Mouse (Mus musculus) MEL (cell line): ENCODE results near the gene Ezr. TPM values are rescaled to one million over a fixed set of nuclear protein-coding genes. Genes with fewer than 3 reads are reported as not detected.

Source experiments
- DNase-seq: peaks from one replicate; pipeline ENCODE4 v3.0.0; 2011; ENCODE audit warnings: low read depth, low spot score
- H3K27ac ChIP-seq: 2 replicates; pipeline ENCODE4 v1.5.1; 2012; ENCODE audit warnings: low read depth, mild to moderate bottlenecking, control low read depth, low read length, moderate library complexity; ENCODE audit not compliant: control insufficient read depth
- H3K27me3 ChIP-seq, 2 experiments: fragments of 150-350 bp in 1 of 2; sonication (generic) in 1 of 2; 2 replicates each; pipeline ENCODE4 v1.6.1; 2012; ENCODE audit warnings: low read length in 2 of 2, mild to moderate bottlenecking in 2 of 2, improper control_type of control experiment in 1 of 2, moderate library complexity in 1 of 2; ENCODE audit not compliant: insufficient read depth in 2 of 2, control insufficient read depth in 1 of 2
- H3K36me3 ChIP-seq, 2 experiments: 2 replicates each; pipeline ENCODE4 v1.6.1; 2012 to 2014; ENCODE audit warnings: low read length in 2 of 2, improper control_type of control experiment in 1 of 2, inconsistent platforms in 1 of 2, mild to moderate bottlenecking in 1 of 2; ENCODE audit not compliant: insufficient read depth in 2 of 2, control insufficient read depth in 1 of 2
- H3K4me1 ChIP-seq, 2 experiments: fragments of 150-350 bp in 1 of 2; sonication (generic) in 1 of 2; 2 replicates each; pipeline ENCODE4 v1.6.1; 2012; ENCODE audit warnings: low read length in 2 of 2, improper control_type of control experiment in 1 of 2, mild to moderate bottlenecking in 1 of 2; ENCODE audit not compliant: insufficient read depth in 2 of 2, control insufficient read depth in 1 of 2
- H3K4me3 ChIP-seq, 2 experiments: fragments of 150-350 bp in 1 of 2; sonication (generic) in 1 of 2; 2 replicates each; pipeline ENCODE4 v1.5.1; 2012; ENCODE audit warnings: low read depth in 2 of 2, low read length in 2 of 2, mild to moderate bottlenecking in 2 of 2, moderate library complexity in 2 of 2, control low read depth in 1 of 2, improper control_type of control experiment in 1 of 2; ENCODE audit not compliant: control insufficient read depth in 1 of 2, insufficient read depth in 1 of 2
- H3K79me2 ChIP-seq: 2 replicates; pipeline ENCODE4 v1.6.1; 2012; ENCODE audit warnings: mild to moderate bottlenecking, low read length, moderate library complexity; ENCODE audit not compliant: control insufficient read depth, poor library complexity, insufficient read depth
- H3K9ac ChIP-seq: 2 replicates; pipeline ENCODE4 v1.6.1; 2012; ENCODE audit warnings: low read depth, mild to moderate bottlenecking, control low read depth, low read length, moderate library complexity; ENCODE audit not compliant: control insufficient read depth, poor library complexity, severe bottlenecking
- H3K9me3 ChIP-seq: fragments of 150-350 bp; sonication (generic); replicated peaks from 2 replicates; pipeline ENCODE4 v1.6.1; 2012; ENCODE audit warnings: mild to moderate bottlenecking, low read length, improper control_type of control experiment, moderate library complexity; ENCODE audit not compliant: insufficient read depth
- BHLHE40 ChIP-seq: IDR thresholded peaks from 2 replicates; pipeline ENCODE4 v1.6.1; 2012; ENCODE audit warnings: low read depth, mild to moderate bottlenecking, inconsistent platforms, low read length, improper control_type of control experiment, borderline replicate concordance
- CHD2 ChIP-seq: IDR thresholded peaks from 2 replicates; pipeline ENCODE4 v1.6.1; 2011; ENCODE audit warnings: low read length, improper control_type of control experiment
- CTCF ChIP-seq, 3 experiments: IDR thresholded peaks in 2 of 3; conservative IDR thresholded peaks in 1 of 3; 2 replicates each; pipeline ENCODE4 v1.5.1; 2011 to 2012; ENCODE audit warnings: low read length in 3 of 3, low read depth in 2 of 3, mild to moderate bottlenecking in 2 of 3, improper control_type of control experiment in 1 of 3, inconsistent platforms in 1 of 3, mixed read lengths in 1 of 3, moderate library complexity in 1 of 3; ENCODE audit not compliant: control insufficient read depth in 1 of 3, insufficient read depth in 1 of 3, poor library complexity in 1 of 3, severe bottlenecking in 1 of 3
- ELF1 ChIP-seq: IDR thresholded peaks from 2 replicates; pipeline ENCODE4 v1.6.1; 2014; ENCODE audit warnings: low read depth, mild to moderate bottlenecking, inconsistent platforms, low read length, improper control_type of control experiment, moderate library complexity
- EP300 ChIP-seq, 2 experiments: IDR thresholded peaks; 2 replicates each; pipeline ENCODE4 v1.6.1; 2011; ENCODE audit warnings: improper control_type of control experiment in 2 of 2, low read length in 2 of 2, low read depth in 1 of 2, mild to moderate bottlenecking in 1 of 2
- ETS1 ChIP-seq: IDR thresholded peaks from 2 replicates; pipeline ENCODE4 v1.6.1; 2012; ENCODE audit warnings: low read depth, mild to moderate bottlenecking, inconsistent platforms, low read length, improper control_type of control experiment, moderate library complexity
- GATA1 ChIP-seq: IDR thresholded peaks from 2 replicates; pipeline ENCODE4 v1.6.1; 2011; ENCODE audit warnings: low read depth, low read length, improper control_type of control experiment
- JUND ChIP-seq: IDR thresholded peaks from 2 replicates; pipeline ENCODE4 v1.6.1; 2011; ENCODE audit warnings: low read depth, mild to moderate bottlenecking, improper control_type of control experiment, low read length
- MAX ChIP-seq: IDR thresholded peaks from 2 replicates; pipeline ENCODE4 v1.6.1; 2011; ENCODE audit warnings: low read length, improper control_type of control experiment
- MAZ ChIP-seq: IDR thresholded peaks from 2 replicates; pipeline ENCODE4 v1.6.1; 2012; ENCODE audit warnings: low read depth, mild to moderate bottlenecking, inconsistent platforms, low read length, improper control_type of control experiment
- MXI1 ChIP-seq: IDR thresholded peaks from 2 replicates; pipeline ENCODE4 v1.6.1; 2011; ENCODE audit warnings: mild to moderate bottlenecking, low read depth, low read length, improper control_type of control experiment
- MYC ChIP-seq: IDR thresholded peaks from 2 replicates; pipeline ENCODE4 v1.6.1; 2011; ENCODE audit warnings: low read depth, mild to moderate bottlenecking, low read length, improper control_type of control experiment, moderate library complexity
- NRF1 ChIP-seq: IDR thresholded peaks from 2 replicates; pipeline ENCODE4 v1.6.1; 2014; ENCODE audit warnings: low read depth, mild to moderate bottlenecking, inconsistent platforms, low read length, improper control_type of control experiment, moderate library complexity; ENCODE audit not compliant: poor library complexity, insufficient read depth, severe bottlenecking
- POLR2A ChIP-seq, 2 experiments: IDR thresholded peaks; 2 replicates each; pipeline ENCODE4 v1.6.1; 2011 to 2012; ENCODE audit warnings: low read length in 2 of 2, mild to moderate bottlenecking in 2 of 2, control low read depth in 1 of 2, improper control_type of control experiment in 1 of 2, low read depth in 1 of 2, moderate library complexity in 1 of 2; ENCODE audit not compliant: control insufficient read depth in 1 of 2, insufficient read depth in 1 of 2, poor library complexity in 1 of 2
- POLR2AphosphoS2 ChIP-seq: IDR thresholded peaks from 2 replicates; pipeline ENCODE4 v1.6.1; 2011; ENCODE audit warnings: low read length, improper control_type of control experiment
- RCOR1 ChIP-seq: IDR thresholded peaks from 2 replicates; pipeline ENCODE4 v1.6.1; 2012; ENCODE audit warnings: low read depth, mild to moderate bottlenecking, inconsistent platforms, low read length, improper control_type of control experiment
- TAL1 ChIP-seq: IDR thresholded peaks from 2 replicates; pipeline ENCODE4 v1.6.1; 2012; ENCODE audit warnings: mild to moderate bottlenecking, inconsistent platforms, low read length, moderate library complexity, mixed read lengths
- TCF12 ChIP-seq: IDR thresholded peaks from 2 replicates; pipeline ENCODE4 v1.6.1; 2014; ENCODE audit warnings: low read depth, mild to moderate bottlenecking, inconsistent platforms, low read length, improper control_type of control experiment, moderate library complexity
- UBTF ChIP-seq: IDR thresholded peaks from 2 replicates; pipeline ENCODE4 v1.6.1; 2012; ENCODE audit warnings: low read depth, mild to moderate bottlenecking, inconsistent platforms, low read length, improper control_type of control experiment, moderate library complexity, borderline replicate concordance; ENCODE audit not compliant: insufficient read depth
- ZKSCAN1 ChIP-seq: IDR thresholded peaks from 2 replicates; pipeline ENCODE4 v1.6.1; 2012; ENCODE audit warnings: low read depth, mild to moderate bottlenecking, inconsistent platforms, low read length, improper control_type of control experiment, moderate library complexity
- ZMIZ1 ChIP-seq: IDR thresholded peaks from 2 replicates; pipeline ENCODE4 v1.6.1; 2012; ENCODE audit warnings: low read depth, mild to moderate bottlenecking, inconsistent platforms, low read length, improper control_type of control experiment, moderate library complexity
- polyA plus RNA-seq, 2 experiments: library from polyadenylated mRNA; stranded (reverse) in 1 of 2; unstranded in 1 of 2; fragments of >175 nt in 1 of 2; fragments of >200 nt in 1 of 2; gene quantifications; 2 replicates each; pipeline versions ENCODE4 v1.2.1 to v1.2.4; 2012; ENCODE audit warnings: low replicate concordance in 2 of 2, low read depth in 1 of 2; ENCODE audit not compliant: insufficient read length in 2 of 2, insufficient read depth in 1 of 2, missing spikeins in 1 of 2
- total RNA-seq: library from RNA; depleted of rRNA; stranded (reverse); fragments of 300-350 nt; gene quantifications from 2 replicates; pipeline ENCODE4 v1.2.3, GENCODE M21; 2012

Gene Ezr
- total and polyA plus RNA-seq, 3 experiments = 48.7 to 88.7 TPM; not detected in 1

- Histone ChIP-seq H3K36me3 (peaks cover 1 to 9% of the 10 kb centered on the region in 2 experiments; a peak in 3 of 4 replicates), H3K9ac (no peak overlapping the region)
- DNase-seq = no peak
Measured at GRCm38 (mm10) chr17:6739756-6740155, 42.8 kb downstream of the Ezr start.

DNA sequence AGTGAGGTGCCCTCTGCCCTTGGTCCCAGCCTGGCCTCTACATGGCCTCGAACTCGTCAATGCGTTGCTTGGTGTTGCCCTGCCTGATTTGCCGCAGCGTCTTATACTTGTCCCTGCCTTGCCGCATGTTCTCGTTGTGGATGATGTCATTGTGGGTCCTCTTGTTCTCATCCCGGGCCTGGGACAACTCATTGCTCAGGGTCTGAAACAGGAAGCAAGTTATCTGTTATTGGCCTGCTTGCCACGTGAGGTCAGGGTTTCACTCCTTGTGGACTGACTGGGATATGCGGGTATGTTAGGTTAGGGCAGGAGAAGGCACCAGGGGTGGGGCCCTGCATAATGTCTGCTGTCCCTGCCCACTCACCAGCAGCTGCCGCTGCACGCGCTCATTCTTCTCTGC is 43.3 kb downstream of the Ezr start:
- Histone ChIP-seq H3K36me3 (peaks cover 1 to 9% of the 10 kb centered on the region in 2 experiments; a peak in 3 of 4 replicates), H3K27me3 (no peaks in the 10 kb centered on the region), H3K9ac (no peak overlapping the region), H3K79me2 (no peaks in the 10 kb centered on the region), H3K4me1 (peaks cover 3 to 10% of the 10 kb centered on the region in 2 experiments), H3K4me3 (no peak overlapping the region), H3K9me3 (no peaks in the 10 kb centered on the region), H3K27ac (no peak overlapping the region)
- TF ChIP-seq EP300 (IDR thresholded peaks at IDR 0.05; ENCODE audit: low read depth in 1 of 2, low read length in 2 of 2) (no peak), ZKSCAN1 (no peak), TAL1 (no peak), TCF12 (no peak), POLR2A (IDR thresholded peaks at IDR 0.05; ENCODE audit: control insufficient read depth in 1 of 2, insufficient read depth in 1 of 2, low read depth in 1 of 2, low read length in 2 of 2, poor library complexity in 1 of 2) (no peak), ZMIZ1 (no peak)
- DNase-seq = no peak

More at GRCm38 (mm10) chr17:6739756-6740155, 42.8 kb downstream of the Ezr start:
- Histone ChIP-seq H3K27ac (no peak overlapping the region), H3K4me3 (no peak overlapping the region), H3K79me2 (no peaks in the 10 kb centered on the region), H3K27me3 (no peaks in the 10 kb centered on the region), H3K4me1 (peaks cover 3 to 10% of the 10 kb centered on the region in 2 experiments), H3K9me3 (no peaks in the 10 kb centered on the region)
- TF ChIP-seq POLR2AphosphoS2 = no peak
- TF ChIP-seq MAZ = no peak
- TF ChIP-seq MXI1 = no peak
- no peak for TF ChIP-seq MYC
- no peak for TF ChIP-seq UBTF

DNA sequence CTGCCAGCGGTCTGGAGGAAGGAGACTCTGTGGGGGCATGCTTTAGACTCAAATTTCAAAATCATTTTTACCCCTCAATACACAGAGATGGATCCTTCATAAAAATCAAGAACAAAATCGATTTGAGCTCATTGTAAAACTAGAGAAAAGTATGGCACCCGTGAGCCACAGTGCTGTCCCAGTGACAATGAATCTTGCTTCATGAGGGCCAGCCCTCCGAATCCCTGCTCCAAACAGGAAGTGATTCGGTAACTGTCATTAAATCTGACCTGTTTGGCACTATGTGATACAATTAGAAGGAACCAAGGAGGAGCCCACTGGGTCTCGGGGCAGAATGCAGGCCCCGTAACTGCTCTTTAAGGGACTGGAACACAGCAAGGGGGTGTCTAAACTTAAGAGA is 43.7 kb downstream of the Ezr start:
- no peak for DNase-seq

More for the DNA sequence above, 43.7 kb downstream of the Ezr start:
- no peak overlapping the region for H3K9ac ChIP-seq
- H3K36me3 ChIP-seq = peaks cover 1 to 9% of the 10 kb centered on the region in 2 experiments; a peak in 3 of 4 replicates
- no peak overlapping the region for H3K27ac ChIP-seq
- H3K4me1 ChIP-seq = peaks cover 3 to 10% of the 10 kb centered on the region in 2 experiments
- H3K4me3 ChIP-seq = no peak overlapping the region
- H3K9me3 ChIP-seq = no peaks in the 10 kb centered on the region
- H3K27me3 ChIP-seq = no peaks in the 10 kb centered on the region
- H3K79me2 ChIP-seq = no peaks in the 10 kb centered on the region
- TF ChIP-seq NRF1 (no peak), JUND (no peak), CTCF (IDR thresholded peaks at IDR 0.05 in 2 of 3, conservative IDR thresholded peaks at IDR 0.05 in 1 of 3; ENCODE audit: control insufficient read depth in 1 of 3, insufficient read depth in 1 of 3, low read depth in 2 of 3, low read length in 3 of 3, poor library complexity in 1 of 3, severe bottlenecking in 1 of 3) (no peak), GATA1 (no peak), ELF1 (no peak), MAX (no peak), BHLHE40 (no peak), ZKSCAN1 (no peak), ETS1 (no peak), POLR2A (IDR thresholded peaks at IDR 0.05; ENCODE audit: control insufficient read depth in 1 of 2, insufficient read depth in 1 of 2, low read depth in 1 of 2, low read length in 2 of 2, poor library complexity in 1 of 2) (no peak), ZMIZ1 (no peak), RCOR1 (no peak), MXI1 (no peak), CHD2 (no peak), MYC (no peak)
